Mouse (Mus musculus) heart, adult 11 months (tissue): ENCODE measurements around the gene Srsf7.
"Not testable (repeated sequence)": the region's sequence is repeated elsewhere in the genome, so short reads cannot be mapped to it uniquely, and the experiment has no call there.

ENCODE experiments used
- DNase-seq: peaks from one replicate; pipeline ENCODE4 v3.0.0; 2022

The Srsf7 gene

DNA sequence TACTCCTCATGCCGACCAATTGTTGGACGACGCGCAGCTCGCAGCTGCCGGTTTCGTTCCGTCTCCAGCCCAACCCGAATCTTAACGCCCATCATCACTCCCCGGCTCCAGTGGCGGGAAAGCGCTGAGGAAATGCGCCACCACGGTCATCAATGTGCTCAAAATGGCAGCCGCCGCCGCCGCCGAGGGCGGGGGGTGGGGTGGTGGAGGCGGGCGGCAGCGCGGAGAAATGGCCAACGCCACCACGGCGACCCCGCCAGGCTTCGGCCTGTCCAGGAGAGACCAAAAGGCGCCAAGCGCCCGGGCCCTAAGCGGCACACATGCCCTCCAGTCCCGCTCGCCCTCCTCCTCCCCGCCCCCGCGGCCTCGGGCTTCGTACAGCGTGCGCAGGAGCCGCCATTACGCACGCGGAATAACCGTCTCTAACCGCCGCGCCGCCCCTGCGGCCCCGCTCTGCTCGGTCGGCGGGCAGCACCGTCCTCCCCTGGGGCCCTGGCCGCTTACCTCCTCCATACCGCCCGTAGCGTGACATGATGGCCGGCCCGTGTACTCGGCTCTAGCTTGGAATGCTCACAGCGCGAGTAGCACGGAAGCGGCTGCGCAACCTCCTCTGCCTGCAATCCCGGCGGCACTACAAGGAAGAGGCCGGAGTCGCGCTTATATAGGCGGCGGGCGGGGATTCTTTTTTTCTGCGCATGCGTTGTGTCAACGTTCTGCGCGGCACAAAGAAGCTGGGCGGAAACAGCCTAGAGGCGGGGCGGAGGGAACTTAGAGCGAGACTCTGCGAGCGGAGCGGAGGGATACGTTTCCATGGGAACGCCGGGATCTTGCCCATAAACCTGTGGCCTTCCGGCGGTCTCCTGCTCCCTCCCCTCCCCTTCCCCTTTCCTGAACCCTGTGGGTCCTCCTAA, at the start of gene Srsf7, which contains the start of gene Ttc39d:
Srsf7 (minus strand) TSS at position 637 of the 911 bp plus-strand sequence.
Ttc39d (plus strand) TSS at position 790 of the 911 bp plus-strand sequence.
- DNase-seq, result peak; percentile 100

DNA sequence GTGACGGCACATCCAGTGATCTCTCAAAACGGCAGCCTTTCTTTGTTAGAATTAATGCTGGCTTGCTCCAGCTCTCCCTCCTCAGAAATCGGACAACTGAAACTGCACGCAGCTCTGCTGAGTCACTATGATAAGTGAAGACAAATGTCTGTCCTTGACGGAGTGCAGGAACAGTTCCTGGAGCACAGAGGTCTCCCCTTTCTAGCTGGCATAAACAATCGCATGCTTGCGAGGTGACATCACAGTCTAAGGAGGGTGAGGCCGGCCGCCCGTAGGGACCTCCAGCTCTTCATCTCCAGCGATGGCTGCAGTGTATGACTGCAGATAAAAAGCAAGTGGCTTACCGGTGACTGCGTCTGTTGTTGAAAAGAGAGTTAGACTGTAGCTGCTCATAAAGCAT, 48.1 kb upstream of the Srsf7 start:
- DNase-seq, result peak; percentile 98

DNA sequence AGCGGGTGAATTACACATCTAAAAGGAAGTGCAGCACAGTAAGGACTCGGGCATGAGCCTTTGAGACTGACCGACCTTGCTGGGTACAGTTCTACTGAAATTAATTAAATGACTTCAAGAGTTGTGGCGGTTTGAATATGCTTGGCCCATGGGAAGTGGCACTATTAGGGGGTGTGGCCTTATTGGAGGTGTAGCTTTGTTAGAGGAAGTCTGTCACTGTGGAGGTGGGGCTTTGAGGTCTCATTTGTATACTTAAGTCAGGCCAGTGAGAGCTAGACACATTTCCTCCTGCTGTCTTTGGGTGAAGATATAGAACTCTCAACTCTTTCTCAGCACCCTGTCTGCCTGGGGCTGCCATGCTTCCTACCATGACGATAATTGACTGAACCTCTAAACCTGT, 47.3 kb upstream of the Srsf7 start:
- no peak for DNase-seq

DNA sequence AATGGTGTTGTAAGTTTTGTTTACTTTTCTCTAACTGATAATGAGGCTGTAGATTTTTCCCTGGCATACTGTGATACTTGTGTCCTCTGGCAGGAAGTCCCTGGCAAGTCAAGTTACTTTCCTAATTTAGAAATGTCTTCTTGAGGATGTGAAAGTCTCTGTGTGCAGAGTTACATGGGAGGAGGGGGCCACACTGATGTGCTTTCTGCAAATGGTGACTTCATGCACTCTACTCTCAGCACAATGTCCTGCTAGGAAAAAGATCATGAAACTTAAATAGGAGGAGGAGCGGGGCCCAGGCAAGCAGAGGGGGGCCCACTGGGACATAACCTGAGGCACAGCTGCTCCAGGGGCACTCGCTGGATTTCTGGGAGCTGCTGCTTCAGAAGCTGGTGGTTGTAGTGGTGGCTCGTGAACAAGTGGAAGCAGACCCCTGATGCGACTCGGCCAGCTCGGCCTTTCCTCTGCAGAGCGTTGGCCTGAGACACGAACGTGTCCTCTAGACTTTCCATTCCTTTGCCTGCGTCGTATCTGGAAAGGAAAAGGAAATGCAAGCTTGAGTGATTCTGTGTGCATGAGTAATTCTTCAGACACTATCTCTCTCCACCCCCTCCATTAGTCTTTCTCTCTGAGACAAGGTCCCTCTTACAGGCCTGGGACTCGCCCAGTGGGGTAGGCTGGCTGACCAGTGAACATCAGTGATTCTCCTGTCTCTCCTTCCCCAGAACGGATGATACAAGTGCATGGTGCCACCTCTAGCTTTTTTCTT, 45.8 kb upstream of the Srsf7 start:
- peak; percentile 93 for DNase-seq

DNA sequence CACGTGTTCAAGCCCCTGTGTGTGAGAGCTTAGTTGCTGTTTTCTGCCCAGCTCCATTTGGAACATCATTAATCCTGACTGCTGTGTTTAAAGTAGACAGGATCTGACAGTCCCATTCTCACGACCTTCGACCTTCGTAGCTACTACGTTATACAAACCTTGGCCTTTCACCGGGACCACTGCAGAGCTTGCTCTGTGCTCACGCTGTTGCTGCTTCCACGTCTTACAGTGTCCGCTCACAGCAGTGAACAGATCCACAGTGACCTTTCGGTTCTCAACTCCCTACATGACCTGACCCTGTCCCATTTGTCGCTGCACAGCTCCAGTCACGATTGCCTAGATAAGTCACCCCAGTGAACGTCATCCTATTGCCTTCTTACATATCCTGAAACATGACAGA, 36.0 kb upstream of the Srsf7 start:
- DNase-seq, result no peak

DNA sequence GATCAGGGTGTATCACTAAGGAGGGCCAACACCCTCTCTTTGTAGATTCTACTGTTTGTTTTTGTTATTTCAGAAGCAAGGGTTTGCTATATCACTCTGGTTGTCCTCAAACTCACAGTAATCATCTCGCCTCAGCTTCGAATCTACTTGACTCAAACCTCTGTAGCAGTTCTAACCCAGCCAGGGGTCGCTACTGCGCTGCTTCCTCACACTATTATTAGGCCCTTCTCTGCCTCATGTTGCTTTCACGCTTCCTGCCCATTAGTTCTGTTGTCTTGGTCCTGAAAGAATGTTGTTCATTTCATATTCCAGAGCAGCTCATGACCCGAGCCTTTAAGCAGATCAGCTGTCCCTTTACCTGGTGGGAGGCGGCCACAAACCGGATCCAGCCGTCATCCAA, 34.5 kb upstream of the Srsf7 start:
- no peak for DNase-seq

DNA sequence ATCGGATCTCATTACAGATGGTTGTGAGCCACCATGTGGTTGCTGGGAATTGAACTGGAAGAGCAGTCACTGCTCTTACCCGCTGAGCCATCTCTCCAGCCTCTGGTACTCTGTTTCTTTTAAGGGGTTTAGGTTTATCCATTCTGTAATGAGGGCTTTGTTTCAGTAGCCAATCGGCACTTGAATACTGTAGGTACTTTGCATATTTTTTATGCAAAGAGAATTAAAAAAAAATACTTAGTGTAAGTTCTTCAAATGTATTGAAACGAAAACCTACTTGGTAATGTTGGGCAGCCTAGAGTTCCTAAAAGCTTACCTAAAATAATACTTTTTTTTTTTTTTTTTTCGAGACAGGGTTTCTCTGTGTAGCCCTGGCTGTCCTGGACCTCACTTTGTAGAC, 30.4 kb upstream of the Srsf7 start:
- DNase-seq, result no peak

DNA sequence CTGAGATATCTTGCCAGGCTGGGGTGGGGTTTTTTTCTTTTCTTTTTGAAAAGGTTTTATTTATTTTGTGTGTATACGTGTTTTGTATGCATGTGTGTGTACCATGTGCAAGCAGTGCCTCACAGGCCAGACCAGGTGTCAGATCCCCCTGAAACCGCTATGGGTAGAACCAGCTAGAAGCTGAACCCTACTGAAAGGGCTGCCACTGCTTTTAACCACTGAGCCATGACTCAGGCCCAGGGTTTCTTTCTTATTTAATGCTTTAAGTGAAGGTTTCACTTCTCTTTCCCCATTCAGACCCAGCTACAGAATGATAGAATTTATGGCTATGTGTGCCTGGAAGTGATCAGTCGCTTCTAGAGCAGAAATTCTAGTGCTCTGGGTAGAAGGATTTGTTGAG, 29.7 kb upstream of the Srsf7 start:
- DNase-seq, result no peak

DNA sequence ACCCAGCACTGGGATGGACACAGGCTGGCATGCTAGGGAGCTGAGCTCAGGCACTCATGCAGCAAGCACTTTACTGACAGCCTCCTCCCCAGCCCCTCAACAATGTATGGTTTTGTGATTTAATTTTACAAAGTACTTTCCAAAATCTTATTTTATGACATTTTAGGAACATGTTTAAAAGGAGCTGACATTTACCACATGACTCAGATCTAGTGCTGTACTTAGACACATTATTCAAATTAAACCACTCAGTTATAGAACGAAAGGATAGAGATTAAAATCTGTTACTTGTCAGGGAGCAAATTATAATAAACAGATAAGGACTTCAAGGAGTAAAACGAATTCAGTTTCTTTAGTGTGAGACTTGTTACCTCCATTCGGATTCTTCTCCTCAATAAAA, 28.4 kb upstream of the Srsf7 start:
- DNase-seq, result no peak

DNA sequence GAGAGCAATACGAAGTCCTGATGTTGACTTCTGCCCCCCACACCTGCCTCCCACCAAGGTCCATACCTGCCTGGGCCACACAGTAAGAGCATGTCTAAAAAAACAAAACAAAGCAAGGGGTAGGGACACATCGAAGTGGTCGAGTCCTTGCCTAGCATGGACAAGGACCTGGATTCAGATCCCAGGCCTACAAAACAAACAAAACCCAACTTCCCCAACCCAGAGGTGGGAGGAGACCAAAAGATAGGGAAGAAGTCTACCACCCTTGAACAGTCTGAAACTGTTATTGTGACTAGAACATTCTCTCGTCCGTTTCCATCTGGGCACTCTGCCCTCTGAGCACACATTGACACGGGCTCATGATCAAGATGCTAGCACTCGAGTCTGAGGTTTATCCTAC, 27.3 kb upstream of the Srsf7 start:
- peak; percentile 83 for DNase-seq

DNA sequence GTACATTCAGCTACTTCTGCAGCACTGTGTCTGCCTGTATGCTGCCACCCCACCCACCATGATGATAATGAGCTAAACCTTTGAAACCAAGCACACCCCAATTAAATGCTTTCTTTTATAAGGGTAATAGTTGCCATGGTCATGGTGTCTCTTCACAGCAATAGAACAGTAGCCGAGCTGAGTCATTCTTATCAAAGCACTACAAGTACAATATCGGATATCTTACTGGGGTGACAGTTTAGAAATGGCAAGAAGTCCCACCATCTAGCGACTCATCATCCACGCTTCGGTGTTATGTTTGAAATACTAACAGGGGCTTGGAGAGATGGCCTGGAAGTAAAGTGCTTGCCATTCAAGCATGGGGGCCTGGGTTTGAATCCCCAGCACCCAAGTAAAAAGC, 26.7 kb upstream of the Srsf7 start:
- peak; percentile 51 for DNase-seq

DNA sequence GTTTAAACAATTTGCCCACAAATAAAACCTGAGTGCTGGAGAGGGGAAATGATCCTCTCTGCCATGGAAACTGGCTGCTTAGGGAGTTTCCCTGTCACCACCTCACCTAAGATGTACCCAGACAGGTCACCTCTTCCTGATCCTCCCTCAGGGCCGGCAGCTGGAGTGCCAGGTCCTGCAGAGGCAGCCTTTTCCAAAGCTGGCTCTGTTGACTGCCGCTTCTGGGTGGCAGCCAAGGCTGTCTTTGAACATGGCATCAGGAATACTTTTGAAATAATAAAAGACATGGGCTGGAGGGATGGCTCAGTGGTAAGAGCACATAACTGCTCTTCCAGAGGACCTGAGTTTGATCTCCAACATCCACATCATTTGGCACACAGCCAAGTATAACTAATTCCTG, 22.3 kb upstream of the Srsf7 start:
- DNase-seq, result peak; percentile 85

DNA sequence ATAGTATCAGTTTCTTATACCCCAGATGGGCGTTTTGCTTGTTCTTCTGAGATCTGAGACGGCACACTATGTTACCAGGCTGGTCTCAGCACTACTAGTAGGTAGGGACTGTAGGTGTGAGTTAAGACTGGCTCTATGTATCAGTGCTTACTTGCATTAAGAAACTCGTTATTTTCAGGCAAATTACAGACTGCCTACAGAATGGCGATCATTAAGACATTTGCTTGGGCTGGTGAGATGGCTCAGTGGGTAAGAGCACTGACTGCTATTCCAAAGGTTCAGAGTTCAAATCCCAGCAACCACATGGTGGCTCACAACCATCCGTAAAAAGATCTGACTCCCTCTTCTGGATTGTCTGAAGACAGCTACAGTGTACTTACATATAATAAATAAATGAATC, 18.0 kb upstream of the Srsf7 start:
- DNase-seq, result peak; percentile 34

DNA sequence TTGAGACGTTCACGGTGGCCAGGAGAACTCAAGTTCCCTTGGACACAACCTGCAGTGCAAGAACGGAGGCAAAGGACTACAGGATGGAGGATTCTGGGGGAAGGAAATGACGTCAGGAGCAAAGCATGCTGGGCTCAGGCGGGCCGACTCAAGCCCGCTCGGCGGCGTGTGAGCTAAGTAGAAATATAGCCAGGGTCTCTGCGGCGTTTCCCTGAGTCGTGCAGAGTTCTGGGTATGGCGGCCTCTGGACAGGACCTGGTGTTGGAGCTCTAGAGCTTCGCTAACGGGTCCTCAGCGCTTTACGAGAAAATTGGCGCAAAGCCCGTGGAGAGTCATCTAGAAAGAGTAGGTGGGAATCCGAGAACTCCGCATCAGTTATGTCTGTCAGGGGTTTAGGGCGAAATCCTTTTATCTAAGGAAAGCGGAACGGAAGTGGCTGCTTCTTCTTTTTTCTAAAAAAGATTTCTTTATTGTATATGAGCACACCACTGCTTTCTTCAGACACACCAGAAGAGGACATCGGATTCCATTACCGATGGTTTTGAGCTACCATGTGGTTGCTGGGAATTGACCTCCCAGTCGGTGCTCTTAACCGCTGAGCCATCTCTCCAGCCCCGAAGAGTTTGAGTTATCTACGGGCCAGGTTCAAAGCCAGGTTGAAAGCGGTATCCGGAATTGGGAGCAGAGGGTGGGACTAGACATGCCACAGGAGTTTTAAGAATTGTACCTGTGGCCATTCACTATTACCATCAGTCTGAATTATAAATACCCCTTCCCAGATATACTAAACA, 17.4 kb upstream of the Srsf7 start, which contains the start of gene Gemin6:
Gemin6 (plus strand) TSS at position 116 of the 791 bp plus-strand sequence.
- peak; percentile 99 for DNase-seq

DNA sequence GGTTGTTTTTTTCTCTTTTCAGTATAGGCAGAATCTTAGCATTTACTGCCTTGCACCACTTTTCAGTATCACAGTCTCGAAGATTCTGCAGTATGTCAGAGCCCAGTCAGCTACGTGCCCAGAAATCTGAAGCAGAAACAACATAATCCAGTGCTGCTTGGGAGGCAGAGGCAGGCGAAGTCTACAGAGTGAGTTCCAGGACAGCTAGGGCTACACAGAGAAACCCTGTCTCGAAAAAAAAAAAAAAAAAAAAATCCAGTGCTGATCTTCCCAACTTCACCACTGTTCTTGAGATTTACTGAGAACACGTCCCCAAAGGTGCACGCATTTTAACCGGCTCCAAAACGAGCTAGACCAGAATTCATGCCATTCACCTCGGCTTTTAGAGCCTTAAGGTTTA, 16.7 kb upstream of the Srsf7 start:
- DNase-seq, result peak; percentile 78

DNA sequence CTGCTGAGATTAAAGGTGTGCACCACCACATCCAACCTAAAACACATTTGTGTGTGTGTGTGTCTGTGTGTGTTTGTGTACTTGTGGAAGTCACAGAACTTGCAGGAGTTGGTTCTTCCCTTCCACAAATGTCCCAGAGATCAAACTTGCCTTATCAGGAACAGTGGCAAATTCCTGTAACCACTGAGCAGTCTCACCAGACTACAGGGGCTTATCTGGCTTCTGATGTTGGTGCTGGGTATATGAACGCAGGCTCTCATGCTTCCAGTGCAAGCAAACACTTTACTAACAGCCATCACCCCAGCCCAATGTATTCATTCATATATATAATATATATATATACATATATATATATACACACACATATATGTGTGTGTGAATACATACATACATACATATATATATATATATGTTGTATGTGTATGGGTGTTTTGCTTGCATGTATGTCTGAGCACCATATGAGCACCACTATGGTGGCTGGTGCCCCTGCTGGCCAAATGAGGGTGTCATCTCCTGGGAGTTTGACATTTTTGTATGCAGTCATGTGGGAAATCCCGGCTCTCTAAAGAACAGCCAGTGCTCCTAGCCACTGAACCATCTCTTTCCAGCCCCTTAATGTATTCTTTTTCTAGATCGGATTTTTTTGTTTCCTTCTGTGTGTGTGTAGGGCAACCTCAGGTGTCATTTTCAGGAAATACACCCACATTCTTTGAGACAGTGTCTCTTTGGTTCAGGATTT, 15.0 kb upstream of the Srsf7 start:
- DNase-seq, result peak; percentile 72

DNA sequence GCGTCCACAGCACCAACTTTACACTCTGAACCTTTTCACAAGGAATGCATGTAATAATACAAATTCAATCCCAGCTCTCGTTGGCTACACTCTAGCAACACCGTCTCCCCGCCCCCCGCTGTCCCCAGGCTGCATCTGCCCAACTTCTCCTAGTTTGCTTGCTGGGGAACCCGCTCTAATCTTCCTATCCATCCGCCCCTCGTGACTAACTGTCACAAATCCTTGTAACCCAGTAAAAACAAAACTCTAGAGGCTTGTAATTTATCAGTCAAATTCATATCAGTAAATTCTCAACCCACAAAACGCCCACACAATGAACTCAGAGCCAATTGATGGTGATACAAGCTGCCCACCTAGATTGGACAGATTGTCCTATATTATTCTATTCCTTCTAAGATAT, 14.1 kb upstream of the Srsf7 start:
- DNase-seq, result peak; percentile 83

DNA sequence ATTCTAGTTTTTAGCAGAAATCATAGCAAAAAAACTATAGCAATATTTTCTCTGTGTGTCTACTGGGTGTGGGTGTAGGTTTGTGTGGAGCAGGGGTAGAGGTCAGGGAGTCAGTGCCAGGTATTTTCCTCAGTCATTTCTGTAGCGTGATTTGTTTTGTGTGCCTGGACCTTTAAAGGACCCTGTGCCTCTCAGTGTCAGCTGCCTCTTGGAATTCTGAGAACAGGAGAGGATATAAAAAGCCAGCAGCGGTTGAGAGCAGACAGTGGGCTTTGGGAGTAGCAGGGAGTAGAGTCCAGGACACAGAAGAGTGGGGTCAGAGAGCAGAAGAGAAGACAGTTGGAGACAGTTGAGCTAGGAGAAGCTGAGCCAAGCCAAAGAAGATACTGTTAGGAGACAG, 13.0 kb upstream of the Srsf7 start:
- peak; percentile 66 for DNase-seq

DNA sequence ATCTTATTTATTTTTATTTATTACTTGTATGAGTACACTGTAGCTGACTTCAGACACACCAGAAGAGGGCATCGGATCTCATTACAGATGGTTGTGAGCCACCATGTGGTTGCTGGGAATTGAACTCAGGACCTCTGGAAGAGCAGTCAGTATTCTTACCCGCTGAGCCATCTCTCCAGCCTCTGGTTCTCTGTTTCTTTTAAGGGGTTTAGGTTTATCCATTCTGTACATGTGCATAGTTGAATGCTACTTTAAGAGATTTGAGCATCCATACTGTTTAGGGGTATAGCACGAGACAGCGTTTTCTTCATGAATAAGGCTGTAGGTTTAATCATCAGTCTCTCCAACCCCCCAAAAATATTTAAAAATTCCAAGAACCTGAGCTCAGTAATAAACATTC, 6.9 kb upstream of the Srsf7 start:
- DNase-seq, result not testable (repeated sequence)

DNA sequence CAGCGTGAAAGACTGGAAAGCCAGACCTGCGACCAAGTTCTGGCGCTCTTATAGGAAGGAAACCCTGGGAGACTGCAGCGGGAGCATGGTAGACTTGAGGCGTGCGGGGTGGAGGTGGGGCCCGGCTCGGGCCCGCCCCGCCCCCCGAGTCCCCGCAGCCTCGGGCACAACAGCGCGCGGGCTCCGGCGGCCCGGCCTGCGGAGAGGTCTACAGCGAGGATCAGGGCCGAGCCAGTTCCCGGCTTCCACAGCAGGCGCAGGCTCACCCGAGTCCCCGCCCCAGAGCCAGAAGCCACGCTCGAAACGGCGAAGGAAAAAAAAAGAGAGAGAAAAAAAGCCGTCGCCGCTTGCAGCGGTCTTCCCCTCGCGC, 821 bp downstream of the Srsf7 start:
- no peak for DNase-seq

DNA sequence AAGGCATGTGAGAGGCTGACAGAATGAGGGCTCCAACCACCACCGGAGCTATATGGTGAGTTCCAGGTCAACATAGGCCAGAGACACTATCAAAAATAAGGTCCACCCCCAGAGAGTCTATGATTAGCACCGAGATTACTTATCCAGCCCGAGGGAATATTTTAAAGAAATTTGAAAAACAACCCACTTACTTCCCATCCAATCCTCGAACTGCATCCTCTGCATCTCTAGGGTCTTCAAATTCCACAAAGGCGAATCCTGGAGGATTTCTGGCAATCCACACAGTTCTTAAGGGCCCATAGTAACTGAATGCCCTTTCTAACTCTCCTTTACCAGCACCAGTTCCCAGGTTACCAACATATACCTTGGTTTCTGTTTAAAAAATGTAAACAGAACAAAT, 1.4 kb downstream of the Srsf7 start:
- peak; percentile 82 for DNase-seq

DNA sequence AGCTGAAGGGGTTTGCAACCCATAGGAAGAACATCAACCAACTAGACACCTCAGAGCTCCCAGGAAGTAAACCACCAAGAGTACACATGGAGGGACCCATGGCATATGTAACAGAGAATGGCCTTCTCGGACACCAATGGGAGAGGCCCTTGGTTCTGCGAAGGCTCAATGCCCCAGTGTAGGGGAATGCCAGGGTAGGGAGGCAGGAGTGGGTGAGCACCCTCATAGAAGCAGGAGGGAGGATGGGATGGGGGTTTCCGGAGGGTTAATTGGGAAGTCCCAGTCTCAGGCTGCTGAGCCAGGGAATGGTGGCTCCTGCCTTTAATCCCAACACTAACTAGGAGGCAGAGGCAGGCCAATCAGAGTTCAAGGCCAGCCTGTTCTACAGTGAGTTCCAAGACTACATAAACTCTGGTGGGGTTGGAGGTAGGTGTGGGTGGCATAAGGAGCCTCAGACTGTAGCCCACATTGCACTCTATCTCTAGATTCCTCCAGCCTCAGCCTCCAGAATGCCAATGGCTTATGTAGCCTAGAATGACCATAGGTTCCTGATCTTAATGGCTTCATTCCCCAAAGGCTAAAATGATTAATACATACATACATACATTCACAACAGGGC, 7.8 kb downstream of the Srsf7 start:
- peak; percentile 78 for DNase-seq
